Mouse (Mus musculus): Measurements from ENCODE around the gene Vsig2.

The Vsig2 gene

GRCm38 (mm10) chr9:37539170-37540025, at the start of gene Vsig2:
TSS of gene Vsig2 (plus strand) at chr9:37539255.
- no peak for DNase-seq

- DNase-seq, result peak; percentile 62 to 64
Observed at GRCm38 (mm10) chr9:37489446-37490120, 49.5 kb upstream of the Vsig2 start.

- DNase-seq, result no peak
Observed at GRCm38 (mm10) chr9:37495761-37496160, 43.3 kb upstream of the Vsig2 start.

DNA sequence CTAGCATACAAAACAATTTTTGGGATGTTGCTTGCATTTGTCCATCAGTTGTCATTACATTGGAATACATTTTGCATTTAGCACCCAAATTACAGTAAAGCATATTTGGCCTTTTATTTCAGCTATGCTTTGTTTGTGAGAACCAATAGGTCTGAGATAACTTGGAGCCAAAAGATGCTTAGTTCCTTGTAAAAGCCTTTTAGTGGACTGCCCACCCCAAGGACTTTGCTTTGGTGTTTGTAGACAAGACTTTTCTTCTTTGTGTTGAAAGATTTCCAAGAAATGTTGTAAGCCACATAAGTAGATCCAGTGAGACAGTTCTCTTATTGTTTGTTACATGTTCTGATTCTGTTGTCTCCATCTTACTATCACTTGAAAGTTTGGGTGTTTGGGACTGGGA, 42.7 kb upstream of the Vsig2 start:
- no peak for DNase-seq

DNA sequence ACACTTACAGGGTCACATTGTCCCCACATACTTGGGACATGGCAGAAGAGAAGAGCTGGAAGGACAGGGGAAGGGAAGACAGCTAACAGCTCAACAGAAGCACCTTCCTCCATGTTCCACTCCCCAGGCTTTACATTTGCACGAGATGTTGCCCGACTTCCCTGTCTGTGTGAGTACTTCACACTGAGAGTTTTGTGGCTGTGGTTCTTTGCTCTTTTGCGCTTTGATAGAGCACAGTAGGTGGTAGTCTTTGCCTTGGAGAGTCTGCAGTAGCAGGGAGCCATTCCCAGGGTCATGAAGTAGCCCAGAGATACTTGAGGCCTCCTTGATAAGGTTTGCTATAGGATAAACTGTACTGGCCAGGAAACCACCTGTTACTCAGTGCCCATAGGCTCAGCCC, 38.9 kb upstream of the Vsig2 start:
- no peak for DNase-seq

GRCm38 (mm10) chr9:37501170-37501569, 37.9 kb upstream of the Vsig2 start:
- DNase-seq, result no peak

- no peak for DNase-seq
Observed at GRCm38 (mm10) chr9:37504348-37504747, 34.7 kb upstream of the Vsig2 start.

DNA sequence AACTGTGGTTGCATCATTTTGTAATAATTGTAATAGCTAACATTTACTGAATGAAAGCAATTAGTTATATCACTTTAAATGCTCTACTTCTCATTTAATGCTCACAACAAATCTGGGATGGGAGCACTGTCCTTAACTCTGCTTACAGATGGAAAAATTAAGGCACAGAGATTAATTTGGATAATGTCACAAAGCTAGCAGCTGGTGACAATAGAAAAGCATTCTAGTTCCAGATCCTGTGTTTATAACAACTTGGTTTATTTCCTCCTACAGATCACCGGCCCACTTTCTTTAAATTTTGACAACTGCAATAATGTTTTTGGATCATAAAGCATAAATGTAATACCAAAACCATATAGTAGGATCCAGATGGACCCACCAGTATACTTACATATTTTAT, 33.0 kb upstream of the Vsig2 start:
- no peak for DNase-seq

GRCm38 (mm10) chr9:37512097-37512496, 27.0 kb upstream of the Vsig2 start:
- no peak for DNase-seq

DNA sequence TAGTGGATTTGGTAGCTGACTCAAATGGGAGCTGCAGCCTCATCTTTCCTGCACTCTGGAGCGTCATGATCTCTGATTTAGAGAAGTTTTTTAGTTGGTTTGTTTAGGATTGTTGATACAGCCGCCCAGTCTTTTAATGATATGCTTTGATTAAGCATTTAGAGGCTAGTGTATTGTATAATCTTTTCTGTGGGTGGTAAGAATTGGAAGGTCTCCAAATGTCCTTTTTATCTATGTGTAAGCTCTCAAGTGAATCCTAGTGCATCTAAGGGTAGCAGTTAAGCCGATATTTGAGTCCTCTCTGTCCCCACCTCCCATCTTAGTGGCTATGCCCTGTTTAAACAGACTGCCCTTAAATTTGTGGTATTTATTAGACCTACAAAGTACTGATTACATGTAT, 24.6 kb upstream of the Vsig2 start:
- DNase-seq, result no peak

GRCm38 (mm10) chr9:37517467-37517866, 21.6 kb upstream of the Vsig2 start:
- no peak for DNase-seq

DNA sequence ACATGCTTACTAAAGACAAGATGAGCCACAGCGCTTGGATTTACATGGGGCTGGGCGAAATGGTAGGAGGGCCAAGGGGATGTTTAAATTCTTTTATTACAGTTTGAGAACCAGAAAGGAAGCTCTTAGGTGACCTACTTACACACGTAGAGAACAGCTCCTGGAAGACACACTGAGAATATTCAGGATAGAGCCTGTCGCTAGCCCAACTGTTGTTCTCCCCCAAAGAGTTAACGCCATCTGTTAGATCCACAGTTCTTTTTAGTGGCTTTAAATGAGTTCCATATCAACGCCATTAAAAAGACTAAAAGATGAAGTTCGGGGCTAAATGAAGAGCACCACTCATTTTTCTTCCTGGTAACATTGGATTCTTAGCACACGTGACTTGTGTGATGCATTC, 20.1 kb upstream of the Vsig2 start:
- peak in 1 of 2 experiments; percentile 17 for DNase-seq

GRCm38 (mm10) chr9:37519995-37520394, 19.1 kb upstream of the Vsig2 start:
- DNase-seq, result no peak

DNA sequence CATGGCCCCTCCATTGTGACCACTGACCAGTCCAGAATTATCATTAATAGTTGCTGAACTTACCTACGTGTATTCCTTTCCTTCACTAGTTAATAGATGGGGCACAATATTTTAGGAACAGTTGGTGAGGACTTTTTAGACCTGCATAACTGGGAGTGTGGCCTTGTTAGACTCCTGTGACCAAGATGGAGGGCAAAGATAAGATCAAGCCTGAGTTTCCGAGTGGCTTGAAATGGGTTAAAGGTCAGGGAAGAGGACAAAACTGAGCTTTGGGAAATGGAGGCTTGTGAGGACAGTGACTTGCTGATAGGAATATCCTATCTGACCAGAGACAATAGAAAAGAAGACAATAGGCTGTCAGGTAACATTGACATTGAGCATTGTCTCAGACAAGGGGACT, 13.6 kb upstream of the Vsig2 start:
- no peak for DNase-seq

DNA sequence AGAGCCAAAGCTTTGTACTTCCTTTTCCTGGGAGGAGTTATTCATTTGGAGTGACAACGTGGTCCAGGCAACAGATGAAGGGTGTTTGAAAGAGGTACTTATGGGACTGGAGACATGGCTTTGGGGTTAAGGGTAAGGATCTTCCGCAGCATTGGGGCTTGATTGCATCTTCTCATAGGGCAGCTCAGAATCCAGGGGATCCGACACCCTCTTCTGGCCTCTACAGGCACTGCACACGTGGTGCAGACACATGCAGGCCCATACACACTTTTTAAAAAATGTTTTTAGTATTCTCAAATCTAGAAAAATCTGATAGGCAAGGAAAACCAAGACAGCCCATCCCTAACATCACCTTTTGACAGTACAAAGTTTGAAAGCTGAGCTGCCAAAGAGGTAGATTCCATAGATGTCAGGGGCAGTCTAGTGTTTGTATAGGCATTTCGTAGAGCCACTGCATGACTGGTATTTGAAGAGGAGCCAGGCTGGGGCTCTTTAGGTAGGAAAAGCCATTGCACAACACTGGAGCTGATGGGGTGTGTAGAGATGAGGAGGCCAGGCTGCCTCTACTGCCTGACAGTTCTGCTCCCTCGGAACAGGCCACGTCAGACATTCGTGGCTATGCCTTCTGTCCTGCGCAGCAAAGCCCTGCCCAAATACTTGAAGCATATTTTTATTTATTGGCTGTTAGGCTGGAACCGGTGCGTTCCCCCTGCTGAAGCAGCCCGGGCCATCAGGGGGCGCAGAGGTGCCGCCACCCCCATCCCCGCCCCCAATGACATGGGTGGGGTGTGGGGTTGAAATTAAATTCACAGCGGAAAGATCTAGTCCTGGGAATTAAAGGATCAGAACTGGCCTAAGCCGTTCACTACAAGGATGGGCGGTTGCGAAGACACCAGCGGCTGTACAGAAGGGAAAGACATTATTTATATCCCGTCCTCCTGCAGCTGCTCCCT, 12.3 kb upstream of the Vsig2 start:
- DNase-seq, result peak in 1 of 2 experiments; percentile 17

GRCm38 (mm10) chr9:37527396-37528224, 11.4 kb upstream of the Vsig2 start, which contains the start of gene Esam:
TSS of gene Esam (plus strand) at chr9:37528078.
- peak; percentile 21 to 47 for DNase-seq

DNA sequence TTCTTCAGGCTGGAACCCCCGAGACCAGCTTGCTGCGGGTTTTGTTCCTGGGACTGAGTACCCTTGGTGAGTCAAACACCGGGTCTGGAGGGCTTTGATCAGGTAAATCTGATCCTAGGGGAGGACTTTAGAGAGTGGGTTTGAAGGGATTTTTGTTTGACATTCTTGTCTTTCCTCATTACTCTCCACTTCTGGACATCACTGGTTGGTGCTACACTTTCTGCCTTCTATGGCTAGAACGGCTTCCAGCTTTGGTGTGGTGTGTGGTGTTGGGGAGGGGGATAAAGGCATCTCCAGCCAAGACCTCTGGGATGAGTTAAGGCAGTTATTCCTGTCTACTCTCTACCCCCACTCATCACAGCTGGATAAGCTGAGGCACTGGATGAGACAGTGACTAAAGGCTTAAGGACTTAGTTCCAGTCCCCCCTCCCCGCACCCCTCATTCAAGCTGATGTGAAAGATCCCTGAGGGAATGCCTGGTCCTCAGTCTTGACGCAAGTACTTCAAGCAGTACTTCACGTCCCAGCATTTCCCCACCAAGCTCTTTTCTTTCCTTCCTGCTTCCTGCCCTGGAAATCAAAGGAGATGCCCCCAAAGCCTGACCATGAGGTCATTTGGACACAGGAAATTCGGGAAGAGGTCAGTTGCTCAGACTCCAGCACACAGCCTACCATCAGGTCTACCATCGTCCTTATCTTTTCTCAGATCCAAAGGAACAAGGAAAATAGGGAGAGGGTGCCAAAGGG, 10.7 kb upstream of the Vsig2 start:
- DNase-seq, result no peak

DNA sequence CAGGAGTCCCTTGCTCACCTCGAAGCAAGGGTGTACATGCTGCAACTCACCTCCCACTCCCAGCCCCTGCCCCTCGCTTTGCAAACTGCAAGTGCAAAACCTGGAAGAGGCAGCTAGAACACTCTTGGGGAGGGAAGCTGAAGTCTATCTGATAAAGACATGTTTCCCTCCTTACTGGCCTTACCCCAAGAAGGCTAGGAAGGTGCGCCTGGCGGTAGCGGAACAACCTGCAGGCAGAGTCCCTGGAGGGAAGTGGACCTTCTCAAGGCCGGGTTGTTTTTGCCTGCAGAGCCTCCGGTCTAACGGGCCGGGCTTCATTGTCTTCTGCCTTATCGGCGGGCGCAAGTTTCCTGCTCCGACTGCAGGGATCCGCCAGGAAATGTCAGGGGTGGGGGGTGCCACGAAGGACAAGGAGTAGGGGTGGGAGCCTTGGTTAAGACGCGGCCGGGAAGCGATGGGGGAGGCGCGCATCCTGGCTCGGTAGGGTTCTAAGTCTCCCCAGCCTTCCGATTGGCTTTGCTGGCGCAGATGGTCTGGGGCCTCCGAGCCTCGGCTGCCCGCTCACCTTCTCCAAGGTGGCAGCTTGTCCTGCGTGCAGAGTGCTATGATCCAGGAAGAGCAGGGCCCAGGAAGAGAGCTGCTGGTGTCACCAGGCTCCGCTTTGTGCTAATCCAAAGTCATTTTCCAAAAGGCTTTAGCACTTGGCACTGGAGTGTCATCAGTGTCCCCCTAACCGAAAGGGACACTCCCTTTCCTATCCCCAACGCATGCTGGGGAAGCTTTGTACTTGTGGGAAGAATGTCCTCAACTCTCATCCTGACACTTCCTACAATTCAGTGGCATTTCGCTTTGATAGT, 8.8 kb upstream of the Vsig2 start:
- DNase-seq, result peak; percentile 64 to 72

DNA sequence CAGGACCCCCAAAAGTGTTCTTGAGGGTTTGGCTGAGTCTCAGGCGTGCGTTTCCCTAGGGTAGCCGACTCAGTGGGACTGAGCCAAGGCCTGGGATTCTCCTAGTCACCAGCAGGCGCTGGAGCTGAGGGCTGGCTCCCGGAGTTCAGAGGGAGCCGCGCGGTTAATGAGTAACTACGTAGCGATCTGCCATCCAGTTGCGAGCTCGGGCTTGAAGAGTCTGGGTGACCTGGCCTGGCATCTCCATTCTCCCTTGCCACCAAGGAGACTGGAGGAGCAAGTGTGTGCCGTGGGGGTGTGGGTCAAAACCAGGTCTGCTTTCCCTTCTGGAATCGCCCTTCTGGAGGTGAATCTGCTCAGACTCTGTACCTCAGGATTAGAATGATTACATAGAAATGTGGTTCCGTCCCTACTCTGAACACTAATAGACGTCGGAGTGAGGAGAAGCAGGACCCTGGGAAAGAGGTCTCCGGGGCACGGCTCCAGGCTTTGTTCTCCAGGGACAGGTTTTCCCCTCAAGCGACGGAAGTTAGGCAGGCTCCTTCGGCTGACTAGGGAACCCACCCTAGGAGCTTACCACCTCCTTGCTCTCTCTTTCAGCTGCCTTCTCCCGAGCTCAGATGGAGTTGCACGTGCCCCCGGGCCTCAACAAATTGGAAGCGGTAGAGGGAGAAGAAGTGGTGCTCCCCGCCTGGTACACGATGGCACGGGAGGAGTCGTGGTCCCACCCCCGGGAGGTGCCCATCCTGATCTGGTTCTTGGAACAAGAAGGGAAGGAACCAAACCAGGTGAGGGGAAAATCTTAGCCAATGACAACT, 8.0 kb upstream of the Vsig2 start:
- peak; percentile 58 for DNase-seq
